Mouse (Mus musculus): Measurements from ENCODE around the gene Mgat4a. TPM values are rescaled to one million over a fixed set of nuclear protein-coding genes. Genes with fewer than 3 reads are reported as not detected.
"Not testable (repeated sequence)": the region's sequence is repeated elsewhere in the genome, so short reads cannot be mapped to it uniquely, and the experiment has no call there.

Gene Mgat4a
- total and polyA plus RNA-seq, 3 experiments = 2.7 to 2.8 TPM; not detected in 1

DNA sequence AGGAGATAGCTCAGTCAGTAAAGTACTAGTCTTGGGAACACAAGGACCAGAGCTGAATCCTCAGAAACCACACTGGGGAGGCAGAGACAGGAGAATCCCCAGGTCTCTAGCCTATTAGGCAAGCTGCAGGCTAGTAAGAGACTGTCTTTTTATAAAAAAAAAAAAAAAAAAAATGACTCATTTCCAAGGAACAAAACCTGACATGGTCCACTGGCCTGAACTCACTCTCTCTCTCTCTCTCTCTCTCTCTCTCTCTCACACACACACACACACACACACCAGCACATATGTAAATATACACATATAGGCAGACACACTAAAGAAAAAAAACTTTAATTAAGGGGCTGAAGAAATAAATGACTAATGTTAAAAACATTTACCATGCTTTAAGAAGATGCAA, 14.6 kb downstream of the Mgat4a start:
- Histone ChIP-seq H3K36me3 (ENCODE audit: control insufficient read depth in 1 of 2, insufficient read depth in 2 of 2, low read length in 2 of 2) (no peaks in the 10 kb centered on the region), H3K4me1 (ENCODE audit: control insufficient read depth in 1 of 2, insufficient read depth in 2 of 2, low read length in 2 of 2) (no peaks in the 10 kb centered on the region), H3K9ac (ENCODE audit: control insufficient read depth, low read depth, low read length, poor library complexity, severe bottlenecking) (no peak overlapping the region), H3K27me3 (ENCODE audit: control insufficient read depth in 1 of 2, insufficient read depth in 2 of 2, low read length in 2 of 2) (no peaks in the 10 kb centered on the region), H3K79me2 (ENCODE audit: control insufficient read depth, insufficient read depth, low read length, poor library complexity) (no peaks in the 10 kb centered on the region), H3K27ac (ENCODE audit: control insufficient read depth, low read depth, low read length) (no peak overlapping the region), H3K9me3 (replicated peaks; ENCODE audit: insufficient read depth, low read length) (no peaks in the 10 kb centered on the region), H3K4me3 (ENCODE audit: control insufficient read depth in 1 of 2, insufficient read depth in 1 of 2, low read depth in 2 of 2, low read length in 2 of 2) (no peak overlapping the region)
- TF ChIP-seq KAT2A (conservative IDR thresholded peaks at IDR 0.05; ENCODE audit: low read depth, low read length) (no peak), ZKSCAN1 (IDR thresholded peaks at IDR 0.05; ENCODE audit: low read depth, low read length) (no peak), EP300 (IDR thresholded peaks at IDR 0.05; ENCODE audit: low read depth in 1 of 2, low read length in 2 of 2) (no peak), MAX (IDR thresholded peaks at IDR 0.05; ENCODE audit: low read length) (no peak), TBP (IDR thresholded peaks at IDR 0.05; ENCODE audit: low read depth, low read length) (no peak), CHD1 (IDR thresholded peaks at IDR 0.05; ENCODE audit: low read depth, low read length) (no peak), BHLHE40 (IDR thresholded peaks at IDR 0.05; ENCODE audit: borderline replicate concordance, low read depth, low read length) (no peak), POLR2AphosphoS5 (IDR thresholded peaks at IDR 0.05; ENCODE audit: borderline replicate concordance, low read depth, low read length) (no peak), GABPA (IDR thresholded peaks at IDR 0.05; ENCODE audit: low read depth, low read length) (no peak), USF2 (IDR thresholded peaks at IDR 0.05; ENCODE audit: borderline replicate concordance in 1 of 2, insufficient read depth in 1 of 2, low read depth in 1 of 2, low read length in 2 of 2) (no peak), ETS1 (IDR thresholded peaks at IDR 0.05; ENCODE audit: low read depth, low read length) (no peak)
- DNase-seq (ENCODE audit: low read depth, low spot score) = no peak

DNA sequence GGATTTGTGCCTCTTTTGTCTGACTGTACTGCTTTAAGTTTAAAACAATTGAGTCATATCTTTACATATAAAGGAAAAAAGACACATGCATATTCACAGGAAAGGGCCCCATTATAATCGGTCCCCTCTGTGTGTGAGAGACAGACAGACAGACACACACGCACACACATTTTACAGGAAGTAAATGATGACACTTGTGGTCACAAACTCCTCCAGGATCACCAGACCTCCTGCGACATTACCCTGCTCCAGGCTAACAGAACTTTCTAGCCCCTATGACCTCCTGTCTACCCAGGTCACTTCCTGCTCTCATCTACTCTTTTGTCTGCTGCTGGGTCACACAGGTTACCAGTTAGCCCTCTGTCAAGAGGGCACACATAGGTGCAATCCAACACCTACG, 16.1 kb downstream of the Mgat4a start:
- no peaks in the 10 kb centered on the region for H3K9me3 ChIP-seq (replicated peaks; ENCODE audit: insufficient read depth, low read length)
- no peak overlapping the region for H3K9ac ChIP-seq (ENCODE audit: control insufficient read depth, low read depth, low read length, poor library complexity, severe bottlenecking)
- DNase-seq (ENCODE audit: low read depth, low spot score) = no peak
- TF ChIP-seq MEF2A (IDR thresholded peaks at IDR 0.05; ENCODE audit: extremely low read depth, insufficient replicate concordance, low read depth, low read length, poor library complexity, severe bottlenecking) = no peak
- TF ChIP-seq TBP (IDR thresholded peaks at IDR 0.05; ENCODE audit: low read depth, low read length) = no peak
- TF ChIP-seq SMC3 (IDR thresholded peaks at IDR 0.05; ENCODE audit: low read depth, low read length) = no peak
- TF ChIP-seq EP300 (IDR thresholded peaks at IDR 0.05; ENCODE audit: low read depth in 1 of 2, low read length in 2 of 2) = no peak
- no peak for TF ChIP-seq UBTF (IDR thresholded peaks at IDR 0.05; ENCODE audit: borderline replicate concordance, insufficient read depth, low read depth, low read length)
- no peak for TF ChIP-seq HCFC1 (IDR thresholded peaks at IDR 0.05; ENCODE audit: low read depth, low read length)
- TF ChIP-seq CTCF (IDR thresholded peaks at IDR 0.05 in 2 of 3, conservative IDR thresholded peaks at IDR 0.05 in 1 of 3; ENCODE audit: control insufficient read depth in 1 of 3, insufficient read depth in 1 of 3, low read depth in 2 of 3, low read length in 3 of 3, poor library complexity in 1 of 3, severe bottlenecking in 1 of 3) = no peak
- no peak for TF ChIP-seq CHD2 (IDR thresholded peaks at IDR 0.05; ENCODE audit: low read length)
- TF ChIP-seq MAZ (IDR thresholded peaks at IDR 0.05; ENCODE audit: low read depth, low read length) = no peak
- no peak for TF ChIP-seq RCOR1 (IDR thresholded peaks at IDR 0.05; ENCODE audit: low read depth, low read length)
- no peak for TF ChIP-seq ZNF384 (IDR thresholded peaks at IDR 0.05; ENCODE audit: low read depth, low read length)
- TF ChIP-seq MAFK (IDR thresholded peaks at IDR 0.05; ENCODE audit: borderline replicate concordance, low read depth, low read length) = no peak
- H3K79me2 ChIP-seq (ENCODE audit: control insufficient read depth, insufficient read depth, low read length, poor library complexity) = no peaks in the 10 kb centered on the region
- H3K4me3 ChIP-seq (ENCODE audit: control insufficient read depth in 1 of 2, insufficient read depth in 1 of 2, low read depth in 2 of 2, low read length in 2 of 2) = no peak overlapping the region
- H3K27me3 ChIP-seq (ENCODE audit: control insufficient read depth in 1 of 2, insufficient read depth in 2 of 2, low read length in 2 of 2) = no peaks in the 10 kb centered on the region
- no peaks in the 10 kb centered on the region for H3K4me1 ChIP-seq (ENCODE audit: control insufficient read depth in 1 of 2, insufficient read depth in 2 of 2, low read length in 2 of 2)
- no peaks in the 10 kb centered on the region for H3K36me3 ChIP-seq (ENCODE audit: control insufficient read depth in 1 of 2, insufficient read depth in 2 of 2, low read length in 2 of 2)
- no peak overlapping the region for H3K27ac ChIP-seq (ENCODE audit: control insufficient read depth, low read depth, low read length)

DNA sequence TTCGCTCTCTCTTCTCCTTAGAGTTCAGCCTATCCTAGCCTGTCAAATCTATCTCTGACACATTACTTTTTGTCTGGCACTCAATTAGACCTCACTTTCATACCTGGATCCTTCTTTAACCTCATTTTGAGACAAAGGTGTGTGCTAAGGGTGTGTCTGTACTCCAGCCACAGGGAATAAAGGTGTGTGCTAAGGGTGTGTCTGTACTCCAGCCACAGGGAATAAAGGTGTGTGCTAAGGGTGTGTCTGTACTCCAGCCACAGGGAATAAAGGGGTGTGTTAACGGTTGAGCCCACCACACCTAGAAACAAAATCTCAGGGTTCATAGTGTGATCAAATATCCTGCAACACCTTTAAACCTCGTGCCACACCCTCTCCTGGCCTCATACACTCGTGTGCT, 16.7 kb downstream of the Mgat4a start:
- not testable (repeated sequence) for H3K4me3 ChIP-seq (ENCODE audit: control insufficient read depth in 1 of 2, insufficient read depth in 1 of 2, low read depth in 2 of 2, low read length in 2 of 2); H3K79me2 ChIP-seq (ENCODE audit: control insufficient read depth, insufficient read depth, low read length, poor library complexity); H3K9ac ChIP-seq (ENCODE audit: control insufficient read depth, low read depth, low read length, poor library complexity, severe bottlenecking); H3K4me1 ChIP-seq (ENCODE audit: control insufficient read depth in 1 of 2, insufficient read depth in 2 of 2, low read length in 2 of 2); H3K27me3 ChIP-seq (ENCODE audit: control insufficient read depth in 1 of 2, insufficient read depth in 2 of 2, low read length in 2 of 2); H3K36me3 ChIP-seq (ENCODE audit: control insufficient read depth in 1 of 2, insufficient read depth in 2 of 2, low read length in 2 of 2); DNase-seq (ENCODE audit: low read depth, low spot score); H3K27ac ChIP-seq (ENCODE audit: control insufficient read depth, low read depth, low read length); H3K9me3 ChIP-seq (replicated peaks; ENCODE audit: insufficient read depth, low read length)

DNA sequence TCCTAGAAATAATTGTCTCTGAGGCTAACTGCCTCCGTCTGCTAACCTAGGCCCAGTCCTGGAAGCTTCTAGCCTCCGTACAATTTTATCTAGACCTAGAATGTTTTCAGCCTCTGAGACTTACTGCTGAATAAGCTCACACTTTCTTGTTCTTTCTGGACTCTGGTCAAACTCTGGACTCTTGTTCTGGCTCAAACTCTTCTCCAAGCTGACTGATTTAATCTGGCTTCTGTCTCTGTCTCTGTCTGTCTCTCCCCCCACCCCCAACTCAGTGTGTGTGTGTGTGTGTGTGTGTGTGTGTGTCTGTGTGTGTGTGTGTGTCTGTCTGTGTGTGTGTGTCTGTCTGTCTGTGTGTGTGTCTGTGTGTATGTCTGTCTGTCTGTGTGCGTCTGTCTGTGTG, 17.3 kb downstream of the Mgat4a start:
- not testable (repeated sequence) for H3K4me1 ChIP-seq (ENCODE audit: control insufficient read depth in 1 of 2, insufficient read depth in 2 of 2, low read length in 2 of 2); H3K36me3 ChIP-seq (ENCODE audit: control insufficient read depth in 1 of 2, insufficient read depth in 2 of 2, low read length in 2 of 2); H3K27ac ChIP-seq (ENCODE audit: control insufficient read depth, low read depth, low read length); H3K27me3 ChIP-seq (ENCODE audit: control insufficient read depth in 1 of 2, insufficient read depth in 2 of 2, low read length in 2 of 2); H3K9ac ChIP-seq (ENCODE audit: control insufficient read depth, low read depth, low read length, poor library complexity, severe bottlenecking); H3K79me2 ChIP-seq (ENCODE audit: control insufficient read depth, insufficient read depth, low read length, poor library complexity); DNase-seq (ENCODE audit: low read depth, low spot score); H3K4me3 ChIP-seq (ENCODE audit: control insufficient read depth in 1 of 2, insufficient read depth in 1 of 2, low read depth in 2 of 2, low read length in 2 of 2); H3K9me3 ChIP-seq (replicated peaks; ENCODE audit: insufficient read depth, low read length)

All from MEL (cell line).